Comparison of ENCODE assay signal across 20 mouse cellular contexts in genomic region chr3:127369529-127369928, GRCm38 (mm10).
DNase-seq lines count a peak whose midpoint lies in the region; ATAC-seq and TF ChIP-seq lines count a peak whose summit lies in the region.
"Had no signal": no experiment of that assay in that cellular context is flagged by ENCODE, and none has a peak within 500 bp of the region (broad histone marks: within the 10 kb centered on the region; RNA-seq: fewer than 3 reads in every experiment).

No protein-coding gene starts in this region.

- no peak for TF ChIP-seq CTCF in MEL (IDR thresholded peaks at IDR 0.05 in 2 of 3, conservative IDR thresholded peaks at IDR 0.05 in 1 of 3; ENCODE audit: control insufficient read depth in 1 of 3, insufficient read depth in 1 of 3, low read depth in 2 of 3, low read length in 3 of 3, poor library complexity in 1 of 3, severe bottlenecking in 1 of 3)

- TF ChIP-seq EP300 in MEL (IDR thresholded peaks at IDR 0.05; ENCODE audit: low read depth in 1 of 2, low read length in 2 of 2): no peak

- no peaks in the 10 kb centered on the region for H3K4me1 ChIP-seq in MEL (ENCODE audit: control insufficient read depth in 1 of 2, insufficient read depth in 2 of 2, low read length in 2 of 2)
- H3K4me1 ChIP-seq: embryonic facial prominence, embryonic 10.5 days; embryonic facial prominence, embryonic 12.5 days had no signal

- DNase-seq in frontal cortex, postnatal 25 days (ENCODE audit: low spot score in 2 of 2): no peak
- peak; percentile 6 for DNase-seq in MEL (ENCODE audit: low read depth, low spot score)
- peak; percentile 69 for DNase-seq in brain, adult 2 months (ENCODE audit: low read depth, low spot score)
- no peak for DNase-seq in kidney, postnatal 36 days
- DNase-seq in cerebellum, adult 8-10 months: no peak
- DNase-seq: adrenal gland, adult 8-10 months; adrenal gland, postnatal 14 days; adrenal gland, postnatal 36 days; cerebellum, adult 11 months; cerebellum, adult 18-20 months; cerebellum, adult 9-10 months; cerebellum, postnatal 10 days; cerebellum, postnatal 25 days had no signal

- H3K9ac ChIP-seq in MEL (ENCODE audit: control insufficient read depth, low read depth, low read length, poor library complexity, severe bottlenecking): no peak overlapping the region
- H3K9ac ChIP-seq: embryonic facial prominence, embryonic 12.5 days; forebrain, embryonic 13.5 days had no signal

- ATAC-seq in frontal cortex, adult (ENCODE audit: low TSS enrichment): peak; percentile 53
- ATAC-seq: activated CD4-positive, CD25-positive, alpha-beta regulatory T cell, adult 4 months; forebrain, embryonic 13.5 days; forebrain, embryonic 16.5 days; Patski had no signal

- H3K79me2 ChIP-seq in MEL (ENCODE audit: control insufficient read depth, insufficient read depth, low read length, poor library complexity): no peaks in the 10 kb centered on the region

- TF ChIP-seq RAD21 in MEL (IDR thresholded peaks at IDR 0.05; ENCODE audit: low read depth, low read length): no peak

- no peak overlapping the region for H3K4me3 ChIP-seq in MEL (ENCODE audit: control insufficient read depth in 1 of 2, insufficient read depth in 1 of 2, low read depth in 2 of 2, low read length in 2 of 2)
- H3K4me3 ChIP-seq: embryonic facial prominence, embryonic 10.5 days; embryonic facial prominence, embryonic 12.5 days; forebrain, embryonic 13.5 days had no signal

- H3K36me3 ChIP-seq in MEL (ENCODE audit: control insufficient read depth in 1 of 2, insufficient read depth in 2 of 2, low read length in 2 of 2): no peaks in the 10 kb centered on the region
- H3K36me3 ChIP-seq: embryonic facial prominence, embryonic 10.5 days; embryonic facial prominence, embryonic 12.5 days had no signal

- no peaks in the 10 kb centered on the region for H3K9me3 ChIP-seq in MEL (replicated peaks; ENCODE audit: insufficient read depth, low read length)
- H3K9me3 ChIP-seq: forebrain, embryonic 13.5 days had no signal

- no peaks in the 10 kb centered on the region for H3K27me3 ChIP-seq in MEL (ENCODE audit: control insufficient read depth in 1 of 2, insufficient read depth in 2 of 2, low read length in 2 of 2)
- H3K27me3 ChIP-seq: embryonic facial prominence, embryonic 12.5 days; forebrain, embryonic 13.5 days; Patski had no signal

- TF ChIP-seq POLR2A in MEL (IDR thresholded peaks at IDR 0.05; ENCODE audit: control insufficient read depth in 1 of 2, insufficient read depth in 1 of 2, low read depth in 1 of 2, low read length in 2 of 2, poor library complexity in 1 of 2): no peak

- H3K27ac ChIP-seq in MEL (ENCODE audit: control insufficient read depth, low read depth, low read length): no peak overlapping the region
- H3K27ac ChIP-seq: embryonic facial prominence, embryonic 10.5 days; embryonic facial prominence, embryonic 12.5 days; forebrain, embryonic 13.5 days had no signal

TF ChIP-seq in MEL, 35 proteins besides CTCF, POLR2A, EP300 and RAD21:
- TF ChIP-seq MAZ (IDR thresholded peaks at IDR 0.05; ENCODE audit: low read depth, low read length): no peak
- TF ChIP-seq GABPA (IDR thresholded peaks at IDR 0.05; ENCODE audit: low read depth, low read length): no peak
- no peak for TF ChIP-seq ELF1 (IDR thresholded peaks at IDR 0.05; ENCODE audit: low read depth, low read length)
- no peak for TF ChIP-seq RCOR1 (IDR thresholded peaks at IDR 0.05; ENCODE audit: low read depth, low read length)
- no peak for TF ChIP-seq MAX (IDR thresholded peaks at IDR 0.05; ENCODE audit: low read length)
- no peak for TF ChIP-seq CHD1 (IDR thresholded peaks at IDR 0.05; ENCODE audit: low read depth, low read length)
- TF ChIP-seq SIN3A (IDR thresholded peaks at IDR 0.05; ENCODE audit: low read length): no peak
- no peak for TF ChIP-seq NRF1 (IDR thresholded peaks at IDR 0.05; ENCODE audit: insufficient read depth, low read depth, low read length, poor library complexity, severe bottlenecking)
- TF ChIP-seq TBP (IDR thresholded peaks at IDR 0.05; ENCODE audit: low read depth, low read length): no peak
- no peak for TF ChIP-seq MXI1 (IDR thresholded peaks at IDR 0.05; ENCODE audit: low read depth, low read length)
- no peak for TF ChIP-seq MAFK (IDR thresholded peaks at IDR 0.05; ENCODE audit: borderline replicate concordance, low read depth, low read length)
- no peak for TF ChIP-seq ETS1 (IDR thresholded peaks at IDR 0.05; ENCODE audit: low read depth, low read length)
- no peak for TF ChIP-seq ZNF384 (IDR thresholded peaks at IDR 0.05; ENCODE audit: low read depth, low read length)
- TF ChIP-seq ZKSCAN1 (IDR thresholded peaks at IDR 0.05; ENCODE audit: low read depth, low read length): no peak
- TF ChIP-seq USF2 (IDR thresholded peaks at IDR 0.05; ENCODE audit: borderline replicate concordance in 1 of 2, insufficient read depth in 1 of 2, low read depth in 1 of 2, low read length in 2 of 2): no peak
- no peak for TF ChIP-seq TCF12 (IDR thresholded peaks at IDR 0.05; ENCODE audit: low read depth, low read length)
- no peak for TF ChIP-seq JUND (IDR thresholded peaks at IDR 0.05; ENCODE audit: low read depth, low read length)
- TF ChIP-seq SMC3 (IDR thresholded peaks at IDR 0.05; ENCODE audit: low read depth, low read length): no peak
- TF ChIP-seq CHD2 (IDR thresholded peaks at IDR 0.05; ENCODE audit: low read length): no peak

Comparison
In these comparisons a context has a peak if more than half of its experiments do, and no peak if none do; other contexts are left out.
1. DNase-seq: peak in MEL (single experiment) and brain, adult 2 months (single experiment); none in frontal cortex, postnatal 25 days (0 of 2), kidney, postnatal 36 days (0 of 2) and cerebellum, adult 8-10 months (single experiment).